Mouse (Mus musculus) heart, postnatal 4 days (tissue): ENCODE results near the gene Proz. TPM values are rescaled to one million over a fixed set of nuclear protein-coding genes. Genes with fewer than 3 reads are reported as not detected.
A peak's percentile ranks its signal among the peaks of the same experiment; 100 is the strongest.
"Not testable (repeated sequence)": the region's sequence is repeated elsewhere in the genome, so short reads cannot be mapped to it uniquely, and the experiment has no call there.

Experiments used
- DNase-seq: peaks from one replicate; pipeline ENCODE4 v3.0.0; 2021
- total RNA-seq, 2 experiments: library from RNA; stranded (reverse); gene quantifications; 2 replicates each; pipeline ENCODE4 v1.2.3; 2021

Proz gene
- total RNA-seq: not detected

DNA sequence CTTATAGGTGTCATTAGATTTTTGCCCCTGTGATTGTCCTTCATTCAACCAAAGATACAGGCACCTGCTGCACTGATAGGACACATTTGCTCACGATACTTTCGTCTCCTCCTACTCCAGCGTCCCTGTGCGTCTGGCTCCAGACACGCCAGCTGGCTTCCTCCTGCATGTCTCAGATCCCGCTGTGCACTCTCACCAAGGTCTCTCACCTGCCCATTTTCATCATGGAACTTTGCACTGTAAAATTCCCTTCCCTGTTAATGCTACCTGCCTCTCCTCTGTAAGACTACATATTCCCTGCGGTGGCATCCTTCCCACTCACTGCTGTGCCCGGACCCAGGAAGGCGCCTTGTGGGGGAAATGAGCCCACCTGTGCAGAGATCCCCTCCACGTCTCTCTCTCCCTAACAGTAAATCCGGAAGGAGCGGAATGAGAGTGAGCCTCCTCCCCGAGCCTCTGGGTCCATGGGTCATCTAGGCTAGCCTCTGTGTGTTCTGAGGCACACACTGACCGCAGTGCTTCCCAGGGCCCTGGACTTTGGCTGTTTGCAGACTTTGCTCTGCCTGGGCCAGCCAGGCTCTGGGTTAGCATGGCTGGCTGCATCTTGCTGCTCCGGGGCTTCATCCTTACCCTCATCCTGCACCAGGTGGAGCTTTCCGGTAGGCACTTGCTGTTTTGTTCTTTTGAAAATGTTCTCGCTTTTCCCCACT lies at the start of gene Proz:
Gene Proz, plus strand, starts transcription at position 474 of the 710 bp plus-strand sequence.
- DNase-seq: no peak

DNA sequence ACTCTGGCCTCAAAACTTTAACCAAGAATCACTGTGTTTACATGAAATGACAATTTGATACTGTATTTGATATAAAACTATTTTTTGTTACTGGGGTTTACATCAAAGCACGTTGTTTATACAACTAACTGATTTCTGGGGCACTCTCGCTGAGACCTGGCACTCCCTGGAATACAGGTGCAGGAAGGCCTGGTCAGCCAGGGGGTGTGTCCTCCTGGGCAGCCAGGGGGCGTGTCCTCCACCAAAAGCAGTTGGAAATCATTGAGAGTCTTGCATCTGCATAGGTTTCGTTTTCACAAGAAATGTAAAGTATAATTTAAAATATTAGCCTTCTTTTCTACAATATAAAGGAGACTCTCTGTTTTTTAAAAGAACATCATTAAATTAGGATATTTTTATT lies 41.2 kb upstream of the Proz start:
- no peak for DNase-seq

DNA sequence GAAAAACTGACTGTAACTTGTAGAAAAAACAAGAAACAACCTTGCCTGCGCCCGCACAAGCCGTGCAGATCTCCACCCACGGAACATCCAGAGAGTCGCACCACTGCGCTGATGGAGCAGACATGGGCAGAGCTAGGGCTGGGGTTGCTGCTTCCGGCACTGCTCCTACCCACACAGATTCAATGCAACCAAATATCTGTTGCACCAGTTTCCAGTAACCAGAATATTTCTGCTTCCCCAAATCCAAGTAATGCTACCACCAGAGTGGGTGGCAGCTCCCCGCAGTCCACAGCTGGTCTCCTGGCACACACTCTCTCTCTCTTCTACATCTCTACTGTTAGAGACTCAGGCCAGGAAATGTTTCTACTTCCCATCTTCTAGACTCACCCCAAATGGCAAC lies 38.9 kb upstream of the Proz start:
- DNase-seq: no peak

DNA sequence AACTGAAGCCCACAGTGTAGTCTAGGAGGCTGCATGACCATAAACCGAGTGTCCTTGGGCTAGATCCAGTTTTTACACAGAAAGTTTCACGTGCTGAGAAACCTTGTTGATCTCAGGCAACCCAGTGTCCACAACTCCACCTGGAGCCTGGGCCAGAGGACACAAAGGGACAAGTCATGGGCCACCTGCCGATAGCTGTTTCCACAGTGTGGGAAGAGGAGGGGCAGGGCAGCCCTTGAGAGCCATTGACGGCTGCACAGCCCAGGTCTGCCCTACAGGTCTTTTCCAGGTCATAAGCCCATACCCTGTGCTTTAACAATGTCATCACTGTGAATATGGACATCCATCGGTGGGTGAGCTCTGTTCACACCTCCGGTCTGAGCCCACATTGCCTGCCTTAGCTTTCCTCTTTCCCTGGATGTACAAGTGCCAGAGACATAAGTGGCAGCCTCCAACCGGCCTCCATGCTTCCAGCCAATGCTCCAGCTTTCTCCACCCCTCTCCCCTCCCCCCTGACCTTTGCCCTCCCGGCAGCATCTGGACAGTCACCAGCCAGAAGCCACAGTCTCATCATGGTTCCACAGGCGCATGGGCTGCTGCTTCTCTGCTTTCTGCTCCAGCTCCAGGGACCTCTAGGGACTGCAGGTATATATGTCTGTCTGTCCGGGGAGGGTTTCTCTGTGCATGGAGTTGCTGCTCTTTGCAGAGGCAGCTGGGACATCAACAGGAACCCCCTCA lies 35.1 kb upstream of the Proz start, which contains the start of gene F7:
Gene F7, plus strand, starts transcription at position 548 of the 738 bp plus-strand sequence.
- no peak for DNase-seq

DNA sequence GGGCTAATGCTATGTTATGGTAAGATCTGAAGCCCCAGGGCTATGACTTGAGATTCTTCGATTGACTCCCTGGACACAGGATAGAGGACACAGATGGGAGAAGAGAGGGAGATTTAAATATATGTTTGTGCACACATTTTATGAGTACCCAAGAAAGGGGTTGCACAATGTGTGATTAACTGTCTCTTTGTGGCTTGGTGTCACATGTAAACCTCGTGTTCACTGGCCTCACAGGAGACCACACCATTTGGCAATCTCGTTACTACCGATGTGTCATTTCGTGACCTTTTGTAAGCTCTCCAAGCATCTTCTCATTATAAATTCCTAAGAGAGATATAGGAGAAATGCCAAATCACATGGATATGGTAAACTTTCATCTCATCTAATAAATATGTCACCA lies 33.1 kb upstream of the Proz start:
- no peak for DNase-seq

DNA sequence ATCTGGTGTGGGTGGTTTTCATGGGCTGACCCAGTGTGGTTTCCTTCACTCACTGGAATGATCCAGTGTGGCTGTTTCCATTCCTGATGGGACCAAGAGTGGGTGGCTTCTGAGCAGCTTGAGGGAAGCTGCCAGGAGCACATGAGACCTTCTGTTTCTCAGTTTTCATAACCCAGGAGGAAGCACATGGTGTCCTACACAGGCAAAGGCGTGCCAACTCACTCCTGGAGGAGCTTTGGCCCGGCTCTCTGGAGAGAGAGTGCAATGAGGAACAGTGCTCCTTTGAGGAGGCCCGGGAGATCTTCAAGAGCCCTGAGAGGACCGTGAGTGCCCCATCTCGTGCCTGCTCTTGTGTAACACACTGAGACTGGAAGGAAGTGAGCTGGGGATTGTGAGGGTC lies 32.2 kb upstream of the Proz start:
- no peak for DNase-seq

DNA sequence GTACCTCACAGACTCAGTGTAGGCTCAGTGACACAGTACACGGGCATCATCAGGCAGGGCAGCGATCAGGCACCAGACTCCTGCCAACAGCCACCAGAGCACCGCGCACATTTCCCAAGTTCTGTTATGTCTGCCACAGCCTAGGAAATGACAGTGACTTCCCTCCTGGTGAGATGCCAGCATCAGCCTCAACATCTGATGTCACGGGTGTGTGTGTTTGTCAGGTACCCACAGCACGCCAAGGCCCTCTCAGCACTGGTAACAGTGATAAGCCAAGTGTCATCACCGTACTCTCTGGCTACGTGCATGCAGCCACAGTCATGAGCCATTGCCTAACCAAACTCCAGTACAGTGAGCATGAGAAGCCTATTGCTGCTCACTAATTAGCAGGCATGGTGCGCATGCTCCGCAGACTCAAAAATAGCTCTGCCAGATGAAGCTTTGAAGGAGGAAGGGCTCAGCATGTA lies 24.3 kb upstream of the Proz start:
- DNase-seq: peak; percentile 20

DNA sequence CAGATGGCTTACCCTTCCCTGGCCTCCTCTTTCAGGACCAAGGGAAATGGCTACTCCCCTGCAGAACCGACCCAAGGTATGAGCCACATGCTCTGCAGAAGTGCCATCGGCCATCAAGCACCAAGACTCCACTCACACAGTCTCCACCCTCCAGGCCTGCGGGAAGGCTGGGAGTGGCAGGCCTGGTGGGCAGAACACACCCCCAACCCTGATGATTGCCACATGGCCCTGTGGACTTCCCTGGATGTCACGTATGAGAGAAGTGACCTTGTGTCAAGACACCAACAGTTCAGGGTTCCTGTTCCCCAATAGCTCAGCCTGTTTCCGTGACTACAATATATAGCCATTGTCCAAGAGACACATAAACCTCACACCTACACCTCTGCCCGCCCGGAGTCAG lies 23.7 kb upstream of the Proz start, which contains the start of gene F10:
Gene F10, plus strand, starts transcription at position 294 of the 400 bp plus-strand sequence.
- DNase-seq: no peak

DNA sequence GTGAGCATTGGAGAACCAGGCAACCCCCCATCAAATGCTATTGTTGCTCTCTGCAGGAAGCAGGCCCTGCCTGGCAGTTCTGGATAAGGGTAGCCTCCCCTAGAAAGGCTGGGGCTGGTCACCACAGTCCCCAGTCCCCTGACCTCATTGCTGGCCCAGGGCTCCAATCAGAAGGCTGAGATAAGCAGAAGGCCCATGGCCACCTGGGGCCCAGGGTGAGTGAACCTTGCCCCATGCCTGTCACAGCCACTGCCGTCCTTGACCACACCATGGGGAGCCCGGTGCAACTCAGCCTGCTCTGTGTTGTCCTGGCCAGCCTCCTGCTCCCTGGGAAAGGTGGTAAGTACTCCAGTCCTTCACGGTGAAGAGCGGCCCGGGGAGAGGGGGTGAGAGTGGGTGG lies 23.1 kb upstream of the Proz start:
- DNase-seq: no peak

DNA sequence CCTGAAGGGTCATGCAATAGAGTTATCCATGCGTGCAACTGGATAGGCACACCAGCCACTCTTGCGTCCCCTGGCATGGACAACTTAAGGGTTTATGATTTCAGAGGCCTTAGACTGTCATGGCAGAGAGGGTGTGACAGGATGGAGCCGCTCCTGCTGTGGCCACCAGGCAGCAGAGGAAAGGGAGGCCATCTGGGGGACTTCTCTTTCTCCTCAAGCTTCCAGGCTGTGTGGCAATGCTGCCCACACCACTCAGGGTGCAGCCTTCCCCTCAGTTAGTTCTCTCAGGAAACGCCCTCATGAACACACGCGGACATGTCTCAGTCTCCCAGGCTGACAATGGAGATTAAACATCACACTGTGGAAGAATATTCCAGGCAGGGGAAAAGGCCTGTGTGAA lies 21.7 kb upstream of the Proz start:
- DNase-seq: no peak

DNA sequence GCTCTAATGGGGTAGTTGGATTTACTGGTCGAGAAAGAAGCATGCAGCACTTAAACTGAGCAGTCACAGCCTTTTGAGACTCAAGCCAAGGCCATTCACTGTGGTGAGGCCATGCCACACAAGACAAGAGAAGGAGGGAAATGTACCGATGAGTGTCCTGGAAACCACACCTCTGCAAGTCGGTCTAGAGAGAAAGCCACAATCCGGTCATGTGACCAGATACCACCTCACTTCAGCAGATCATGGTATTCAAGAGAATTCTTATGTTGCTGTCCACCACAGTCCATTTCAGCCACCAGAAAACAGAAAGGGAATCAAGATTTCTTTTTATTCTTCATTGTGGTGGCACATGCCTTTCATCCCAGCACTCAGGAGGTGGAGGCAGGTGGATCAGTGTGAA lies 19.3 kb upstream of the Proz start:
- no peak for DNase-seq

DNA sequence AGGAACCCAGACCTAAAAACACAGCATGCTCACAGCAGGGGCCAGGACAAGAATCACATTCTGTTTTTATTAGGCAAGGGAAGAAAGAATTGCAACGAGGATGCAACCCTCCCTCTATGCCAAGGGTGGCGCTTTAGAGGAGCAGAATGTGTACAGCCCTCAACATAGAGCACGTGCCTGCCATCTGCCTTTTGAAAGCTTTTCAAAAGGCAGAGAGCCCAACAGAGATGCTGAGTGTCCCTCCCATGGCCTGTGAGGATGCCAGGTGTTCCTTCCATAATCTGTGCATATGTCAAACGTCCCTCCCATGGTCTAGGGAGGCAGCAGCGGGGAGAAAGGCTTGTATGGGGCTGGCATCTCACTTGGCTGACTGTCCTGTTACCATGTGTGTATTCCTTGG lies 13.1 kb upstream of the Proz start:
- no peak for DNase-seq

DNA sequence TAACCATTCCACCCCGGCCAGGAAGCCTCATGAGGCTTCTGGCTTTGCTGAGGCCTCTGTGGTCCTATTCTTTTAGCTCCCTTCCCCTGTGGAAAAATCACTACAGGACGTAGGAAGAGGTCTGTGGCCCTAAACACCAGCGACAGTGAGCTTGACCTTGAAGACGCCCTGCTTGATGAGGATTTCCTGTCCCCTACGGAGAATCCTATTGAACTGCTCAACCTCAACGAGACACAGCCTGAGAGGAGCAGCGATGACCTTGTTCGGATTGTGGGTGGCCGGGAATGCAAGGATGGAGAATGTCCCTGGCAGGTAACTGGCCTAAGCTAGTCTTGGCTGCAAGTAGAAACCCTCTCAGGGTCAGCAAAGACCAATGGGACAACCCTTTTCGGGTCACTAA lies 10.2 kb upstream of the Proz start:
- DNase-seq: no peak

DNA sequence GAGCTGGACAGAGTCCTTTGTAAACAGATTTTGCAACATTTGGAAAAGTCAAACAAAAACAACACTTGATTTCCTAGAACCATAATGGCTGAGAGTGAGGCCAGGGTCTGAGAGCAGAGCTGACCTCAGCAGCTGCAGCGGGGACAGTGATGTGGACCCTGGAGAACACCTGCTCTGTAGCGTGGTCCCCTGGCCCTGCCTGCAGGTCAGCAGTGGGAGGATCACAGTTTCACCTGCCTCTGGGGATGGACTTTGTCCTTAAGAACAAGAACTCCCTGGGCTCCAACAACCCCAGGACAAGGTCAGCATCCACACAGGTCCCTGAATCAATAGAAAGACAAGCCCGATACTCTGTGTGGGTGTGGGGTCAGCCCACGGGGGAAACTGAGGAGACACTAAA lies 3.4 kb upstream of the Proz start:
- no peak for DNase-seq

DNA sequence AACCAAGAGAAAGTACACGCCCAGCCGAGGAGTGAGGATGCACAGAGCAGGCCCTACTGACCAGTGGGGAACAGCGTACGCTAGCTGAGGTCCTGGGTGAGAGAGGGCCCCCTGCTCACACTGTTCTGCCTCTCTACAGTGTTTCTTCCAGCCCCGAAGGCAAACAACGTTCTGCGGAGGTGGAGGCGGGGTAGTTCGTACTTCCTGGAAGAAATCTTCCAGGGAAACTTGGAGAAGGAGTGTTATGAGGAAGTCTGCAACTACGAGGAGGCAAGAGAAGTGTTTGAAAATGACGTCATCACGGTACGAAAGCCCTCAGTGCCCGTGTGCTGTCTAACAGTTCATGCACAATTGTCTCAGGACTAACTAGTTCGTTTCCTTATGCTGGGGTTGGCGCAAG lies 2.4 kb downstream of the Proz start:
- no peak for DNase-seq

DNA sequence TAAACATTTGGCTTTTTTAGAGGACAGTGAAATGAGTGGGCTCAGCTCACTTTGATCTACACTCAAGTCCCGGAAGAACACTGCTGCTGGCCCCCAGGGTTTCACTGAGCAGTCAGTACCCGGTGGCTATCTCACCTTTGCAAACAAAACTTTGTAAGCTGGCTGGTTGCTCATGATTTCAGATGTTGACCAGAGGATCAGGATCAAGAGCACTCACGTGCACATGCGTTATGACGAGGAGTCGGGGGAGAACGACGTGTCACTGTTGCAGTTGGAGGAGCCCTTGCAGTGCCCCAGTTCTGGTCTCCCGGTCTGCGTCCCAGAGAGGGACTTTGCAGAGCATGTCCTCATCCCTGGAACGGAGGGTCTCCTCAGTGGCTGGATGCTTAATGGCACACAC lies 12.5 kb downstream of the Proz start:
- no peak for DNase-seq

DNA sequence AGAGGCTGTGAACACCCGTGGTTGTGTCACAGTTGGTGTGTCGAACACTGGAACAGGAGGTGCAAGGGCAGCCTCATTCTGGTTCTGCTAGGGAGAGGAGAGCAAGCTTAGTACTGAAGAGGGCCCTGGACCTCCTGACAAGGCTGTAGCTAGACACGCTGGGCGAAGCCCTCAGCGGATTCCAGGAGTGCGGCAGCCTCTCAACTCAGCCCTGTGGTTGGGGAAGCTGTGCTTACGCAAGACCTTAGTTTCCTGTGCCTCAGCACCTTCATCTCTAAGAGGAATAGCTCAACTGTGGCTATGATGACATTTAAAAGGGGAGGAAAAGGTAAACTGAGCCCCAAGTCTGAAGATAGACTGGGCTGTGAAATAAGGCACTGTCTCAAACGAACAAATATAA lies 14.3 kb downstream of the Proz start:
- no peak for DNase-seq

DNA sequence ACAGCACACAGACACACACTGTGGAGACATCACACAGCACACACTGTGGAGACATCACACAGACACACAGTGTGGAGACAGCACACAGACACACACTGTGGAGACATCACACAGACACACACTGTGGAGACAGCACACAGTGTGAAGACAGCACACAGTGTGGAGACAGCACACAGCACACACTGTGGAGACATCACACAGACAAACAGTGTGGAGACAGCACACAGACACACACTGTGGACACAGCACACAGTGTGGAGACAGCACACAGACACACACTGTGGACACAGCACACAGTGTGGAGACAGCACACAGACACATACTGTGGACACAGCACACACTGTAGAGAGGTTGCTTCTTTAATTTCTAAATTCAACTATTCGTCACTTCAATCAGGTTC lies 14.9 kb downstream of the Proz start:
- DNase-seq: not testable (repeated sequence)

DNA sequence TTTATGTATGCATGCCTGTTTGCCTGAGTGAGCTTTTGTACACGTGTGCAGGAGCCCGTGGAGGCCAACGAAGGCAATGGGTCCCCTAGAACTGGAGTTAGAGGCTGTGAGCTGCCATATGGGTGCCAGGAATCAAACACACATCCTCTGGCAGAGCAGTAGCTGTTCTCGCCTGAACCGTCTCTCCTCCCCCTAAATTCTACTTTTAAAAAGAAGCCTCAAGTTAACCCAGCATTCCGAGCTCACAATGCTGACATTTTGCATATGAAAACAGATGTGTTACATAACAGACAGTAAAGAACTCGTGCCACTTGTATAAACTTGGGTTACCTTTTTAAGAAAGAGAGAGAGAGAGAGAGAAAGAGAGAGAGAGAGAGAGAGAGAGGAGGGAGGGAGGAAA lies 16.8 kb downstream of the Proz start:
- no peak for DNase-seq

DNA sequence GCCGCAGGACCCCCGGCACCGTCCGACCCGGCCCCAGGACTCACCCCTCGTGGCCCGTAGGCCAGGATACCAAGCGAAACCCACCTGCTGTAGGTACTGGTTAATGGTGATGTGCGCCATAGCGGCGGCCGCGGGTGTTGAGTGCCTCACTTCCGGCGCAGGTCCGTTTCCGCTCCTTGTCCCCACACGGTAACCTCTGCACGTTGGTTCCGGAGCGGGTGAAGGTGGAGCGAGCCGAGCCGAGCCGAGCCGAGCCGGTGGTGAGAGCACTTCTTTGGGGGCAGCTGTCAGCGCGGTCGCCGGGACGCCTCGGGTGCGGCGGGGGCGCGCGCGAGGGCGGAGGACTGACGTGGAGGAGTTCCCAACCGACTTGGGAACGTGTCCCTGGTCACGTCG lies 44.0 kb downstream of the Proz start:
- DNase-seq: peak; percentile 96

DNA sequence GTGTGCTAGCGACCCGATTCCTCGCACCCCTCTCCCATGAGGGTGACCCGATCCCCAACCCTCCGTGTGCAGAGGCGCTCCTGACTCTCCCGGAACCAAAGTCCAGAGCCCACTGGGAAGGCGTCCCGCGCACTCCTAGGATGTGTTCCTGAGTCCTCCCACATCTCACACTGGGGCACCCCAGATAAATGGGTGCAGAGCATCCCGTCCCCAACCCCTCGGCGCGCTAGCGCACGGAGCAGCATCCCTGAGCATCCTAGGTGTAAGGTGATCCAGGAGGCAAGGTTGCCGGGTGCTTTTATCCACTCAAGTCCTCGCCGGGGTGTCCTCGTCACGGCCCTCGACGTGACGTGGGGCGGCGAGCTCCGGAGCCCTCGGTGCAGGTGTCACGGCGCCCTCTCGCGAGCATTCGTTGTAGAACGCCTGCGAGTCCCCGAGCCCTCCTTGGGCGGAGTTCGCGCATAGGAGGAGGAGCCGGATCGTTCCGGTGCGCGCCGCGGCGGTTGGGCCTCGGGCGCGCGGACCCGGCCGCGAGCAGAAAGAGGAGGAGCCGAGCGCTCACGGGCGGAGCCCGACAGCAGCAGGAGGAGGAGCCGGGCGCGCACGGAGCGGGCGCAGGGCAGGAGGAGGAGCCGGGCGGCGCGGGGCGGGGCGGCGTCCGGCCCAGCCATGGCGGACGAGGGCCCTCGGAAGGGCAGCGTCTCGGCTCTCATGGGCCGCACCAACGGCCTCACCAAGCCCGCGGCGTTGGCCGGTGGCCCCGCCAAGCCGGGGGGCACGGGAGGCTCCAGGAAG lies 44.6 kb downstream of the Proz start, which contains the start of the genes Pcid2 and Cul4a:
Gene Pcid2, minus strand, starts transcription at position 373 of the 795 bp plus-strand sequence.
Gene Cul4a, plus strand, starts transcription at position 535 of the 795 bp plus-strand sequence.
- peak; percentile 98 for DNase-seq

DNA sequence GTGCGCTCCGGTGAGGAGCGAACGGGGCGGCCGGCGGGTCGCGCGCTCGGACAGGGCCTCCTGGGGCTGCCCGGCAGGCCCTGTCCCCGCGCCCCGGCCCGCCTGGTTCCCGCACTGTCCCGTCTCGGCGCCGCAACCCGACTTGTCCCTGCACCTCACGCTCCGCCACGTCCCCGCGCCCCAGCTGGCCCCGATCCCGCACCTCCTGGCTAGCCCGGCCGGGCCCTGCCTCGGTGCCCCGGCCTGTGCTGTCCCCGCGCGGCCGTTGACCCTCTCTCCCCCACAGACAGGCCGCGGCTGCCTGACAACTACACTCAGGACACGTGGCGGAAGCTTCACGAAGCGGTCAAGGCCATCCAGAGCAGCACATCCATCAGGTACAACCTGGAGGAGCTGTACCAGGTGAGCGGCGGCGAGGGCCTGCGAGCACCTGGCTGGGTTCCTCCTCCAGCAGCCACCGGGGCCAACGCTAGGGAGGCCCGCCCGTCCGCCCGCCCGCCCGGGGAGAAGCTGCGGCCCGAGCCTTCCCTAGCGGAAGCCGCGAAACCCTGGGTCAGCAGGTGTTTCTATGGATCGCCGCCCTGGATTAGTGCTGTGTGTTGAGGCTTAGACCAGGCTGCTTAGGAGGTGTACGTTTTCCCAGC lies 45.3 kb downstream of the Proz start:
- DNase-seq: peak; percentile 56
